Mouse (Mus musculus) megakaryocyte, embryonic 14.5 days (primary cell): ENCODE data around the gene Tmem123.

Experiments
- FLI1 ChIP-seq: IDR thresholded peaks from 2 replicates; pipeline ENCODE4 v1.6.1; 2012; ENCODE audit warnings: low read length, inconsistent platforms, mixed read lengths
- GATA1 ChIP-seq: IDR thresholded peaks from 3 replicates; pipeline ENCODE4 v1.6.1; 2012; ENCODE audit warnings: mixed read lengths, low read length, inconsistent platforms, borderline replicate concordance

GRCm38 (mm10) chr9:7766582-7766981 is 2.7 kb downstream of the Tmem123 start:
- TF ChIP-seq GATA1 (no peak), FLI1 (no peak)
